Mouse (Mus musculus) liver, embryonic 14.5 days (tissue): ENCODE measurements around the gene Rexo4. TPM values are rescaled to one million over a fixed set of nuclear protein-coding genes. Genes with fewer than 3 reads are reported as not detected.

Experiments used
- ATAC-seq: fragments of 200-750 bp; cut with Nextera tagmentation; 2 replicates; pipeline ENCODE4 v1.8.0; 2017; ENCODE audit warnings: moderate number of reproducible peaks, mild to moderate bottlenecking, moderate library complexity; ENCODE audit not compliant: insufficient read depth
- DNase-seq, 3 experiments: peaks; one replicate each; pipeline ENCODE4 v3.0.0-alpha.2; 2012 to 2013; ENCODE audit warnings: low read depth in 3 of 3, low spot score in 3 of 3
- H3K27ac ChIP-seq: fragments of 300-500 bp; sonication (generic); 2 replicates; pipeline ENCODE4 v1.5.1; 2014; ENCODE audit warnings: moderate library complexity, mild to moderate bottlenecking, control low read depth, inconsistent platforms
- H3K27me3 ChIP-seq: fragments of 300-500 bp; sonication (generic); 2 replicates; pipeline ENCODE4 v1.6.1; 2014; ENCODE audit warnings: mild to moderate bottlenecking, low read length, moderate library complexity; ENCODE audit not compliant: control insufficient read depth, insufficient read depth
- H3K36me3 ChIP-seq: fragments of 300-500 bp; sonication (generic); replicated peaks from 2 replicates; pipeline ENCODE4 v1.6.1; 2014; ENCODE audit warnings: low read depth; ENCODE audit not compliant: control insufficient read depth, insufficient read depth
- H3K4me1 ChIP-seq, 2 experiments: fragments of 200-500 bp in 1 of 2; fragments of 300-500 bp in 1 of 2; sonication (generic) in 1 of 2; replicated peaks; 2 replicates each; pipeline ENCODE4 v1.6.1; 2012 to 2014; ENCODE audit warnings: antibody characterized with exemption in 1 of 2, inconsistent platforms in 1 of 2, low read length in 1 of 2; ENCODE audit not compliant: control insufficient read depth in 2 of 2, insufficient read depth in 2 of 2
- H3K4me2 ChIP-seq: fragments of 300-500 bp; sonication (generic); 2 replicates; pipeline ENCODE4 v1.6.1; 2014; ENCODE audit warnings: low read depth, mild to moderate bottlenecking, control low read depth, moderate library complexity
- H3K4me3 ChIP-seq, 2 experiments: fragments of 200-500 bp in 1 of 2; fragments of 300-500 bp in 1 of 2; sonication (generic) in 1 of 2; 2 replicates each; pipeline ENCODE4 v1.5.1; 2012 to 2014; ENCODE audit warnings: low read depth in 2 of 2, low read length in 2 of 2, mild to moderate bottlenecking in 2 of 2, control low read depth in 1 of 2, inconsistent platforms in 1 of 2, moderate library complexity in 1 of 2; ENCODE audit not compliant: insufficient read depth in 1 of 2
- H3K9ac ChIP-seq: fragments of 300-500 bp; sonication (generic); replicated peaks from 2 replicates; pipeline ENCODE4 v1.6.1; 2014; ENCODE audit warnings: mild to moderate bottlenecking, control low read depth, moderate library complexity
- H3K9me3 ChIP-seq: fragments of 300-500 bp; sonication (generic); 2 replicates; pipeline ENCODE4 v1.6.1; 2016; ENCODE audit warnings: low read length, mixed read lengths; ENCODE audit not compliant: control insufficient read depth
- CTCF ChIP-seq: IDR thresholded peaks from 2 replicates; pipeline ENCODE4 v1.5.1; 2016; ENCODE audit warnings: antibody characterized with exemption, low read depth, control low read depth
- EP300 ChIP-seq: IDR thresholded peaks from 2 replicates; pipeline ENCODE4 v1.6.1; 2016; ENCODE audit warnings: antibody characterized with exemption, low read depth
- WGBS: fragments of 180-500 bp; shearing (Covaris S2); extraction: QIAGEN DNeasy Blood & Tissue Kit; methylation state at CpG from one replicate; pipeline ENCODE4 v1.1.7; 2014; ENCODE audit not compliant: insufficient replicate concordance; 5-methylcytosine and 5-hydroxymethylcytosine counted together
- polyA plus RNA-seq, 2 experiments: library from polyadenylated mRNA; depleted of rRNA in 1 of 2; stranded (reverse) in 1 of 2; unstranded in 1 of 2; fragments of >200 nt; fragmentation: Nextera tagmentation in 1 of 2; extraction: Ambion mirVana in 1 of 2; gene quantifications; 2 replicates each; pipeline versions ENCODE4 v1.2.1 to v1.2.3; 2012 to 2014

Gene Rexo4
- polyA plus RNA-seq, 2 experiments, result 18.0 to 18.6 TPM

GRCm38 (mm10) chr2:26997498-26997897 is 33.3 kb upstream of the Rexo4 start:
- H3K4me3 ChIP-seq, result no peak overlapping the region
- H3K36me3 ChIP-seq, result no peaks in the 10 kb centered on the region
- TF ChIP-seq CTCF (no peak), EP300 (no peak)
- 84% methylated on average over 1 of the region's 1 CpGs for WGBS
- no peak overlapping the region for H3K27ac ChIP-seq
- no peak overlapping the region for H3K9ac ChIP-seq
- no peak overlapping the region for H3K4me2 ChIP-seq
- no peaks in the 10 kb centered on the region for H3K9me3 ChIP-seq
- ATAC-seq (no peak), DNase-seq (no peak)
- no peaks in the 10 kb centered on the region for H3K27me3 ChIP-seq
- no peaks in the 10 kb centered on the region for H3K4me1 ChIP-seq

GRCm38 (mm10) chr2:26993936-26994335 is 29.8 kb upstream of the Rexo4 start:
- no peak for ATAC-seq
- no peak overlapping the region for H3K4me2 ChIP-seq

GRCm38 (mm10) chr2:26984640-26985039 is 20.5 kb upstream of the Rexo4 start:
- WGBS, result 53% methylated on average over 5 of the region's 5 CpGs
- no peak for DNase-seq
- no peaks in the 10 kb centered on the region for H3K27me3 ChIP-seq
- H3K36me3 ChIP-seq, result no peaks in the 10 kb centered on the region
- H3K4me3 ChIP-seq, result no peak overlapping the region
- ATAC-seq, result no peak
- TF ChIP-seq EP300, result no peak
- TF ChIP-seq CTCF, result no peak
- H3K27ac ChIP-seq, result no peak overlapping the region
- H3K4me1 ChIP-seq, result peaks cover 0 to 2% of the 10 kb centered on the region in 2 experiments; a peak in 1 of 4 replicates
- H3K9ac ChIP-seq, result no peak overlapping the region
- no peaks in the 10 kb centered on the region for H3K9me3 ChIP-seq
- no peak overlapping the region for H3K4me2 ChIP-seq

More at GRCm38 (mm10) chr2:26993936-26994335, 29.8 kb upstream of the Rexo4 start:
- Histone ChIP-seq H3K27me3 (no peaks in the 10 kb centered on the region), H3K9ac (no peak overlapping the region), H3K4me1 (no peaks in the 10 kb centered on the region), H3K4me3 (no peak overlapping the region), H3K27ac (no peak overlapping the region), H3K9me3 (no peaks in the 10 kb centered on the region), H3K36me3 (no peaks in the 10 kb centered on the region)
- DNase-seq, result no peak
- TF ChIP-seq CTCF (no peak), EP300 (no peak)
- 47% methylated on average over 3 of the region's 3 CpGs for WGBS

GRCm38 (mm10) chr2:26984179-26984578 is 20.0 kb upstream of the Rexo4 start:
- Histone ChIP-seq H3K4me3 (no peak overlapping the region), H3K9me3 (no peaks in the 10 kb centered on the region), H3K4me1 (peaks cover 0 to 2% of the 10 kb centered on the region in 2 experiments; a peak in 1 of 4 replicates), H3K27ac (no peak overlapping the region), H3K36me3 (no peaks in the 10 kb centered on the region), H3K9ac (no peak overlapping the region), H3K4me2 (no peak overlapping the region), H3K27me3 (no peaks in the 10 kb centered on the region)
- no peak for TF ChIP-seq EP300
- no peak for TF ChIP-seq CTCF
- DNase-seq (no peak), ATAC-seq (no peak)
- WGBS, result 48% methylated on average over 2 of the region's 2 CpGs

GRCm38 (mm10) chr2:26980361-26980760 is 16.2 kb upstream of the Rexo4 start:
- TF ChIP-seq EP300 (no peak), CTCF (no peak)

More at GRCm38 (mm10) chr2:26980361-26980760, 16.2 kb upstream of the Rexo4 start:
- no peak overlapping the region for H3K9ac ChIP-seq
- WGBS, result 41% methylated on average over 1 of the region's 1 CpGs
- DNase-seq (no peak), ATAC-seq (no peak)
- H3K9me3 ChIP-seq, result no peaks in the 10 kb centered on the region
- H3K27ac ChIP-seq, result no peak overlapping the region
- H3K4me3 ChIP-seq, result no peak overlapping the region
- H3K36me3 ChIP-seq, result no peaks in the 10 kb centered on the region
- no peaks in the 10 kb centered on the region for H3K27me3 ChIP-seq
- peaks cover 0 to 2% of the 10 kb centered on the region in 2 experiments; a peak in 1 of 4 replicates for H3K4me1 ChIP-seq
- H3K4me2 ChIP-seq, result no peak overlapping the region
